Mouse (Mus musculus) heart, embryonic 11.5 days (tissue): Measurements from ENCODE around the gene Il3ra. TPM values are rescaled to one million over a fixed set of nuclear protein-coding genes. Genes with fewer than 3 reads are reported as not detected.

Experiments
- ATAC-seq: fragments of 200-750 bp; cut with Nextera tagmentation; replicated peaks from 2 replicates; pipeline ENCODE4 v1.8.0; 2017; ENCODE audit warnings: moderate library complexity; ENCODE audit not compliant: insufficient number of reproducible peaks, low FRiP score, low TSS enrichment
- H3K27ac ChIP-seq: fragments of 300-500 bp; sonication (generic); 2 replicates; pipeline ENCODE4 v1.5.1; 2014; ENCODE audit warnings: mild to moderate bottlenecking, low read depth, low read length
- H3K27me3 ChIP-seq: fragments of 300-500 bp; sonication (generic); 2 replicates; pipeline ENCODE4 v1.6.1; 2014; ENCODE audit warnings: mild to moderate bottlenecking, low read length, mixed read lengths; ENCODE audit not compliant: control insufficient read depth, insufficient read depth
- H3K36me3 ChIP-seq: fragments of 300-500 bp; sonication (generic); 2 replicates; pipeline ENCODE4 v1.6.1; 2014; ENCODE audit warnings: mild to moderate bottlenecking, low read length, moderate library complexity, mixed read lengths; ENCODE audit not compliant: control insufficient read depth, insufficient read depth
- H3K4me1 ChIP-seq: fragments of 300-500 bp; sonication (generic); 2 replicates; pipeline ENCODE4 v1.6.1; 2014; ENCODE audit warnings: low read length; ENCODE audit not compliant: control insufficient read depth, insufficient read depth
- H3K4me2 ChIP-seq: fragments of 300-500 bp; sonication (generic); 2 replicates; pipeline ENCODE4 v1.6.1; 2014; ENCODE audit warnings: mild to moderate bottlenecking, moderate library complexity
- H3K4me3 ChIP-seq: fragments of 300-500 bp; sonication (generic); 2 replicates; pipeline ENCODE4 v1.5.1; 2014; ENCODE audit warnings: low read depth, low read length
- H3K9ac ChIP-seq: fragments of 300-500 bp; sonication (generic); 2 replicates; pipeline ENCODE4 v1.6.1; 2014; ENCODE audit warnings: mild to moderate bottlenecking, low read depth, low read length, moderate library complexity
- H3K9me3 ChIP-seq: fragments of 300-500 bp; sonication (generic); replicated peaks from 2 replicates; pipeline ENCODE4 v1.6.1; 2016; ENCODE audit warnings: low read length; ENCODE audit not compliant: control insufficient read depth
- WGBS: fragments of 180-500 bp; shearing (Covaris S2); extraction: QIAGEN DNeasy Blood & Tissue Kit; methylation state at CpG from one replicate; pipeline ENCODE4 v1.1.7; 2014; ENCODE audit not compliant: insufficient replicate concordance; 5-methylcytosine and 5-hydroxymethylcytosine counted together
- polyA plus RNA-seq: library from polyadenylated mRNA; unstranded; fragments of >200 nt; fragmentation: Nextera tagmentation; extraction: Ambion mirVana; gene quantifications from 2 replicates; pipeline ENCODE4 v1.2.1, GENCODE M21; 2014

Gene Il3ra
- 4.3 and 5.7 TPM in 2 replicates for polyA plus RNA-seq

DNA sequence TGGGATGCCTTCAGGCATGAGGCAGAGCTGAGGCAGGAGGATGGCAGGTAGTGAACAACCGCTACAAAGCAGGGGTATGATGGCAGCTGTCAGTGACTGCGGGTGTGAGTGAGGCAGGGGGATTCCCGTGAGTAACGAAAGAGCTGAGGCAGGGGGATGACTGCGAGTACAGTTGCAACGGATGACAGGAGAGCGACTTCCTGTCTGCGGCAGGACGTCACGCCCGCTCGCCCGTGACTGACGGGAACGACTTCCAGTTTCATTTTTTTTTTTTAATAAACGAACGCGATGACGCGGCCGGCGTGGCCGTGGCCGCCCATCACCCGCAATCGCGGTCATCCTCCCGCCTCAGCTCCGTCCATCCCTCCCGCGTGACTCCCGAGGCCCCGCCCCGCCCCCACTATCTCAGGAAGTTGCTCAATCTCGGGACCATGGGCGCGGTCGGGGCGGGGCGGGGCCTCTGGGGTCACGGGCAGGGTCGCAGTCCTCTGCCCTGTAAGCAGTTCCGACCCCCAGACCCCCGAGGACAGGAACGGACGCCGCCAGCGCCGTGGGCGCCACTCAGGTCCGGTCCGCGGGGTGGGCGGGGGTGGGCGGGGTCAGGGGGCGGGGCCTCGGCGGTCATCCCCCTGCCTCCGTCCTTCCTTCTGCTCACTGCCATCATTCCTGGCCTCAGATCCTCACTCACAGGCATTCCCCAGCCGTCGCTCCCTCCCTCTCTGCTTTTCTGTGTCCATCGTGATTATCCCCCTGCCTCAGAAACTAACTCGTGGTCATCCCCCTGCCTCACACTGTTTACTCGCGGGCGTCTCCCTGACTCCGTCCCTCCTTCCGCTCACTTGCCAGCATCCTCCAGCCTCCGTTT is at the start of gene Il3ra:
TSS of gene Il3ra (plus strand) at position 328 of the 865 bp plus-strand sequence.
- H3K9me3 ChIP-seq, result peaks cover 45% of the 10 kb centered on the region
- WGBS, result 2% methylated on average over 61 of the region's 69 CpGs
- peak within 1 kb of the TSS; percentile 74 for H3K9ac ChIP-seq
- H3K27ac ChIP-seq, result peak within 1 kb of the TSS; percentile 74
- peak; percentile 46 for ATAC-seq
- H3K4me3 ChIP-seq, result peak within 1 kb of the TSS; percentile 68
- no peaks in the 10 kb centered on the region for H3K27me3 ChIP-seq
- peaks cover 7% of the 10 kb centered on the region for H3K36me3 ChIP-seq
- peak within 1 kb of the TSS; percentile 82 for H3K4me2 ChIP-seq
- H3K4me1 ChIP-seq, result no peaks in the 10 kb centered on the region

DNA sequence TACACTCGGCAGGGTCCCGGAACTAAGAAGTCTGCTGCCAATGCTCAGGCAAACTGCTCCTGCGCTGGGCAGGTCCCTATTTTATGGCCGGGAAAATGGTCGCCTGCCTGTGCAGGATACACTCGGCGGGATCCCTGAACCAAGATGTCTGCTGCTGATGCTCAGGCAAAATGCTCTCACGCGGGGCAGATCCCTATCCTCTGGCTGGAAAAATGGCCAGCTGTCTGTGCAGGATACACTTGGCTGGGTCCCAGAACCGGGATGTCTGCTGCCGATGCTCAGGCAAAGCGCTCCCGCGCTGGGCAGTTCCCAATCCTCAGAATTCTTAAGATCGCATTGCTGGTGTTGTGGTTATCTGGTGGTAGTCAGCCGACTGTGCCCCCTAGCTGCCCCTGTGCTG is 37.1 kb upstream of the Il3ra start:
- 44% methylated on average over 16 of the region's 16 CpGs for WGBS
- H3K4me2 ChIP-seq, result peak overlapping the region; percentile 28
- H3K27ac ChIP-seq, result no peak overlapping the region
- H3K4me1 ChIP-seq, result no peaks in the 10 kb centered on the region
- no peak overlapping the region for H3K9ac ChIP-seq
- H3K4me3 ChIP-seq, result no peak overlapping the region
- H3K27me3 ChIP-seq, result no peaks in the 10 kb centered on the region
- no peaks in the 10 kb centered on the region for H3K36me3 ChIP-seq
- ATAC-seq, result no peak
- no peaks in the 10 kb centered on the region for H3K9me3 ChIP-seq

DNA sequence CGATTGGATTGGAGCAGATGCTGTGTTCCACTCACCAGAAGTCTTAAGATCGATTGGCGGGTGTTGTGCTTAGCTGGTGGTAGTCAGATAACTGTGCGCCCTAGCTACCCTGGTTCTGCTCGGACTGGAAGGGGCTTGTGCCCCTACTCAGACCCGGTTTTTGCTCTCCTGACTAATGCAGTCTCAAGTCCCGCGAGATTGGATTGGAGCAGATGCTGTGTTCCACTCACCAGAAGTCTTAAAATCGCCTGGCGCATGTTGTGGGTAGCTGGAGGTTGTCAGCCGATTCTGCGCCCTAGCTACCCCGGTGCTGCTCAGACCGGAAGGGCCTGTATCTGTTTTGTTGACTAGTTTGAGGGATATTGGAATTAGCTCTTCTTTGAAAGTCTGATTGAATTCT is 36.7 kb upstream of the Il3ra start:
- ATAC-seq, result no peak

DNA sequence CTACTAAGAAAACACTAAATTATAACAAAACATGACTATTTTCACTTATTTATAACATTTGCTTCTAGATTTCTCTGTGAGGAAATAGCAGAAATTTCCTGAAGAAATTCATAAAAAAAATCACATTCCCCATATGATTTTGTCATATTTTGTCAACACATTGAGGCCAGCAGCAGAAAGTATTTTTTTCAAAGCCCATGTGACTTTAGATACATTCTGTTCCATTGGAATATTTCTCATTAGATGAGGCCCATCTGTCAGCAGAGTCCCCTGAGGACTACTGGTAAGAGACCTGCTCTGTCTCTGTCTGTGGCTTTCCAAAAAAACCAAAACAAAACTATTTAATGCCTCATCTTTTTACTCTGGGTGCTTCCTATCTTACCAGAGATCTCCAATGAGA is 23.5 kb upstream of the Il3ra start, which contains the start of gene Olfr31:
TSS of gene Olfr31 (plus strand) at position 301 of the 400 bp plus-strand sequence.
- no peak within 1 kb of the TSS for H3K27ac ChIP-seq
- no peak within 1 kb of the TSS for H3K4me2 ChIP-seq
- no peak for ATAC-seq
- no peaks in the 10 kb centered on the region for H3K36me3 ChIP-seq
- H3K27me3 ChIP-seq, result no peaks in the 10 kb centered on the region
- H3K4me1 ChIP-seq, result no peaks in the 10 kb centered on the region
- H3K4me3 ChIP-seq, result no peak within 1 kb of the TSS
- no peak within 1 kb of the TSS for H3K9ac ChIP-seq
- no peaks in the 10 kb centered on the region for H3K9me3 ChIP-seq

More for the DNA sequence above, 36.7 kb upstream of the Il3ra start:
- Histone ChIP-seq H3K27ac (no peak overlapping the region), H3K9me3 (no peaks in the 10 kb centered on the region), H3K36me3 (no peaks in the 10 kb centered on the region), H3K27me3 (no peaks in the 10 kb centered on the region), H3K4me2 (peak overlapping the region; percentile 28), H3K9ac (no peak overlapping the region), H3K4me1 (no peaks in the 10 kb centered on the region), H3K4me3 (no peak overlapping the region)
- WGBS, result 42% methylated on average over 14 of the region's 14 CpGs

DNA sequence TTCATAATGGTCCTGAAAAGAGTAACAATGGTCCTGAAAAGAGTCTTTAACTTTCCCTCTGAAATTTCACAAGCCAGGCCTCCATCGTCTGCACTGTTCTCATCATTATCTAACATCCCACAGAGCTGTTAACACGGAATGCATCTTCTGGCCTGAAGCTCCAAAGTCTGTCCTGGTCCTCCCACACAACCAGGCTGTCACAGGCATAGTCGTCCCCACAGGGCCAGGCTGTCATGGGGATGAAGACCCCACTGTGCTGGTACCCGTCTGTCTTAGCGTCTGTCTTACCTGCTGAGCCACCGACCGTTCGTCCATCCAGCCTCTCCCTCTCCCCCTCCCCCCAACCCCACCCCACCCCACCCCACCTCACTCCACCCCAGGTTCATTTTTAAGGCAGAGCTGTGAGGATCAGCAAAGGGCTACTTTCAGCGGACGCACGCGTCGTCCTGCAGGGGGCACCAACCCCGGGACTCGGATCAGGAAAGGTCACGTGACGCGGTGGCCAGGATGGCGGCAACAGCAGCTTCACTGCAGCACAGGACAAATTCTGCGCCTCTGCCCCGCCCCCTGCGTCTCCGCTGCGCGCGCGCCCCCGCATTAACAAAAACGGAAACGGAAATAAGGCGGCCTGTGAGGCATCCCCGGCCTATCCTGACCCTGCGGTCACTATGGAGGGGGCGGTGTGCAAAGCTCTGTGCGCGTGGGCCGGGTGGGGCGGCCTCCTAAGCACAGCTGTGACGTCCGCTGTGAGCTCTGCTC is 783 bp upstream of the Il3ra start:
- H3K27me3 ChIP-seq, result no peaks in the 10 kb centered on the region
- ATAC-seq, result peak; percentile 79
- peaks cover 4% of the 10 kb centered on the region for H3K36me3 ChIP-seq
- 5% methylated on average over 40 of the region's 40 CpGs for WGBS
- peak overlapping the region; percentile 68 for H3K4me3 ChIP-seq
- H3K9ac ChIP-seq, result peak overlapping the region; percentile 74
- H3K4me2 ChIP-seq, result peak overlapping the region; percentile 82
- peak overlapping the region; percentile 74 for H3K27ac ChIP-seq
- H3K4me1 ChIP-seq, result no peaks in the 10 kb centered on the region
- H3K9me3 ChIP-seq, result peaks cover 37% of the 10 kb centered on the region

DNA sequence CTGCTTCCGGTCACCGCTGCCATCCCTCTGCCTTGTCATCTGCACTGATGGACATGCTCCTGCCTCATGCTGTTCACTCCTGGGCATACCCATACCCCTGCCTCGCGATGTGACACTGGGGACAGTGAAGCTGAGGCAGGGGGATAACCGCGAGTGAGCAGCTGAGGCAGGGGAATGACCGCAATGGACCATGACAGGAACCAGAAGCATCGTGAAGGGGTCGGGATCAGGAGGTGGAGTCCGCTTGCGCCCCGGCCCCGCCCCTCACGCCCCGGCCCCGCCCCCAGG is 682 bp downstream of the Il3ra start:
- H3K9ac ChIP-seq, result peak overlapping the region; percentile 74; the same call in 1 of the 2 replicates
- 0 out of 2 replicates have a peak, but pooled peaks have one; percentile 1 for ATAC-seq
- H3K27ac ChIP-seq, result no peak overlapping the region
- H3K4me1 ChIP-seq, result no peaks in the 10 kb centered on the region
- 30% methylated on average over 16 of the region's 16 CpGs for WGBS
- peak overlapping the region; percentile 82 for H3K4me2 ChIP-seq
- no peaks in the 10 kb centered on the region for H3K27me3 ChIP-seq
- peak overlapping the region; percentile 68 for H3K4me3 ChIP-seq
- peaks cover 51% of the 10 kb centered on the region for H3K9me3 ChIP-seq
- peaks cover 10% of the 10 kb centered on the region for H3K36me3 ChIP-seq

DNA sequence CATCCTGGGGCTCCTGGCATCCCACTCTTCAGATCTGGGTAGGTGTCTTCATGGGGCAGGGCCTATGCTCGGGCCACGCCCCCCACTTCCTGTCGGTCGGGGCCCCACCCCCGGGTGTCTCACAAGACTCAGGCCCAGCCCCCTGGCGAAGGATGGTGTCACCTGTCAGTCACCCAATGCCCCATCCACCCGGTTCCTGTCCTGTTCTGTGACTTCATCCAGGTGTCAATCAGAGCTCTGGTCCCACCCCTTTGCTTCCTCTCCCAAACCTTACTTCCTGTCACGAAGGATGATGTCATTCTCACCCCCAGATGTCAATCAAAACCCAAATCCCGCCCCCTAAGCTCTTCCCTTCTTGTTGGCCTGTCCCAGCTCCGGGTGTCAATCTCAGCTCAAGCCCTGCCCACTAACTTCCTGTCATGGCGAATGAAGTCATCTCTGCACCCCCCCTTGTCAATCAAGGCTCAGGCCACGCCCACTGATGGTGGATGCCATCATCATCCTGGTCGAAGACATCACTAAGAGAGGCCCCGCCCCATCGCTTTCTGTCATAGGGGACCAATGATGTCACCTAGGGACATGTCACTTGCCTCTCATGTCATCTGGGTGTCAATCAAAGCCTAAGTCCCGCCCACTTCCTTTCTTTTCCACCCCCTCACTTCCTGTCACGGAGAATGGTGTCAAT is 1.2 kb downstream of the Il3ra start:
- Histone ChIP-seq H3K9ac (no peak overlapping the region), H3K27me3 (no peaks in the 10 kb centered on the region), H3K4me2 (no peak overlapping the region), H3K27ac (no peak overlapping the region), H3K4me1 (no peaks in the 10 kb centered on the region), H3K4me3 (no peak overlapping the region; the same call in 1 of the 2 replicates), H3K36me3 (peaks cover 11% of the 10 kb centered on the region), H3K9me3 (peaks cover 54% of the 10 kb centered on the region)
- ATAC-seq, result peak; percentile 6; the same call in 1 of the 2 replicates
- 75% methylated on average over 17 of the region's 17 CpGs for WGBS

DNA sequence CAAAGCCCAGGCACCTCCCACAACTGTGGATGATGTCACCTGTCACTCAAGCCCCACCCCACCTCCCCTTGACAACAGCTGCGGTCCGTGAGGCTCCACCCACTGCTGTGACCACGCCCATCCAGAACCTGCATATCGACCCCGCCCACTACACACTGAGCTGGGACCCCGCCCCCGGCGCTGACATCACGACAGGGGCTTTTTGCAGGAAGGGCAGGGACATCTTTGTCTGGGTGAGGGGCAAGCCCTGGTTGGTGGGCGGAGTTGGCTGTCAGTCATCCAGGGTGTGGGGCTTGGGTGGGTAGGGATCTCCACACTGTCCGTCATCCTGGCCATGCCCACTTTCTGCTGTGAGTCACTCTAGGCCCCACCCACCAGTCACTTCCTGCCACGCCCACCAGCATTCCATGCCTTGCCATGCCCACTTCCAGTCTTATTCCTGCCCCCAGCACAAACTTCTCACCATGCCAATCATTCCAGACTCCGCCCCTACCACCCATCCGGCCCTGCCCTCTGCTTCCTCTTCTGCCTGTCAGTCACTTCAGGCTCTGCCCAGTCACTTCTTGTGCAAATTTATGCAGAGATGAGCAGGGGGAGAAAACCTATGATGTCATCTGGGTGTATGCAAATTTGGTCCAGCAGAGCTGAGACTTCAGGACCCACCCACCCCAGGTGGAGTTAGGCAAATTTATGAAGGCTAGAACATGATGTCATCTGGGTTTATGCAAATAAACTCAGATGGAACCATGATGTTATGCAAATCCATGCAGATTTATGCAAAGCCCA is 2.0 kb downstream of the Il3ra start:
- Histone ChIP-seq H3K36me3 (peaks cover 11% of the 10 kb centered on the region), H3K4me3 (no peak overlapping the region), H3K9me3 (peaks cover 54% of the 10 kb centered on the region), H3K4me1 (no peaks in the 10 kb centered on the region), H3K27me3 (no peaks in the 10 kb centered on the region), H3K4me2 (no peak overlapping the region), H3K27ac (no peak overlapping the region), H3K9ac (no peak overlapping the region)
- ATAC-seq, result no peak
- 92% methylated on average over 14 of the region's 14 CpGs for WGBS
